Mouse (Mus musculus) inflammation-experienced regulatory T-cells, adult 6 months (primary cell): ENCODE results near the gene Dapk2. TPM values are rescaled to one million over a fixed set of nuclear protein-coding genes. Genes with fewer than 3 reads are reported as not detected.

Experiments
- ATAC-seq: one replicate; pipeline ENCODE4 v1.8.0; 2017
- polyA plus RNA-seq, 3 experiments: library from polyadenylated mRNA; unstranded; fragments of 100-300 nt; shearing (Covaris generic); gene quantifications; one replicate each; pipeline ENCODE4 v1.2.1; 2017

The Dapk2 gene
- polyA plus RNA-seq, 3 experiments from 2014 or later, result 0.44 to 8.2 (median 1.5) TPM

- ATAC-seq, result no peak
These were observed 13.8 kb upstream of the Dapk2 start for GRCm38 (mm10) chr9:66144248-66144647.

- ATAC-seq, result no peak
These were observed 11.9 kb upstream of the Dapk2 start for GRCm38 (mm10) chr9:66146141-66146540.

- ATAC-seq, result no peak
These were observed 6.0 kb upstream of the Dapk2 start for GRCm38 (mm10) chr9:66152011-66152410.

- no peak for ATAC-seq
These were observed 4.4 kb upstream of the Dapk2 start for GRCm38 (mm10) chr9:66153594-66153993.

GRCm38 (mm10) chr9:66154013-66154412, 4.0 kb upstream of the Dapk2 start:
- ATAC-seq, result no peak

- no peak for ATAC-seq
These were observed 2.5 kb upstream of the Dapk2 start for GRCm38 (mm10) chr9:66155534-66155933.

GRCm38 (mm10) chr9:66158885-66159430, 935 bp downstream of the Dapk2 start:
- no peak for ATAC-seq

- no peak for ATAC-seq
These were observed 2.1 kb downstream of the Dapk2 start for GRCm38 (mm10) chr9:66160155-66160554.

- ATAC-seq, result no peak
These were observed 5.0 kb downstream of the Dapk2 start for GRCm38 (mm10) chr9:66162995-66163394.

GRCm38 (mm10) chr9:66167222-66167621, 9.2 kb downstream of the Dapk2 start:
- ATAC-seq, result no peak

- no peak for ATAC-seq
These were observed 10.2 kb downstream of the Dapk2 start for GRCm38 (mm10) chr9:66168233-66168632.

GRCm38 (mm10) chr9:66170506-66170905, 12.5 kb downstream of the Dapk2 start:
- ATAC-seq, result no peak

GRCm38 (mm10) chr9:66171275-66171921, 13.4 kb downstream of the Dapk2 start:
- ATAC-seq, result no peak

- ATAC-seq, result no peak
These were observed 15.4 kb downstream of the Dapk2 start for GRCm38 (mm10) chr9:66173316-66173855.

- no peak for ATAC-seq
These were observed 17.0 kb downstream of the Dapk2 start for GRCm38 (mm10) chr9:66174985-66175384.

- no peak for ATAC-seq
These were observed 20.0 kb downstream of the Dapk2 start for GRCm38 (mm10) chr9:66177975-66178374.

GRCm38 (mm10) chr9:66179795-66180194, 21.8 kb downstream of the Dapk2 start:
- ATAC-seq, result no peak

- ATAC-seq, result no peak
These were observed 23.3 kb downstream of the Dapk2 start for GRCm38 (mm10) chr9:66181126-66181825.

- ATAC-seq, result no peak
These were observed 24.0 kb downstream of the Dapk2 start for GRCm38 (mm10) chr9:66181826-66182678.

- no peak for ATAC-seq
These were observed 24.6 kb downstream of the Dapk2 start for GRCm38 (mm10) chr9:66182679-66182993.

GRCm38 (mm10) chr9:66183023-66183422, 25.0 kb downstream of the Dapk2 start:
- ATAC-seq, result no peak

- ATAC-seq, result no peak
These were observed 26.5 kb downstream of the Dapk2 start for GRCm38 (mm10) chr9:66184572-66184971.

GRCm38 (mm10) chr9:66186426-66186825, 28.4 kb downstream of the Dapk2 start:
- no peak for ATAC-seq
